Mouse (Mus musculus) kidney, adult 2 months (tissue): ENCODE measurements around the gene Rspo3. TPM values are rescaled to one million over a fixed set of nuclear protein-coding genes. Genes with fewer than 3 reads are reported as not detected.

Source experiments
- DNase-seq: peaks from one replicate; pipeline ENCODE4 v3.0.0; 2021
- H3K27ac ChIP-seq: fragments of 200-500 bp; 2 replicates; pipeline ENCODE4 v1.5.1; 2012; ENCODE audit warnings: low read depth, low read length, control low read depth, inconsistent platforms; ENCODE audit not compliant: insufficient read depth
- H3K27me3 ChIP-seq: fragments of 200-500 bp; replicated peaks from 2 replicates; pipeline ENCODE4 v1.6.1; 2012; ENCODE audit warnings: mild to moderate bottlenecking, moderate library complexity, low read length, inconsistent platforms; ENCODE audit not compliant: control insufficient read depth, insufficient read depth
- H3K36me3 ChIP-seq: fragments of 200-500 bp; 2 replicates; pipeline ENCODE4 v1.6.1; 2012; ENCODE audit warnings: mild to moderate bottlenecking, moderate library complexity, low read length, inconsistent platforms; ENCODE audit not compliant: control insufficient read depth, insufficient read depth
- H3K4me1 ChIP-seq: fragments of 200-500 bp; 2 replicates; pipeline ENCODE4 v1.6.1; 2011; ENCODE audit warnings: low read length; ENCODE audit not compliant: control insufficient read depth, insufficient read depth
- H3K4me3 ChIP-seq: fragments of 200-500 bp; 2 replicates; pipeline ENCODE4 v1.5.1; 2011; ENCODE audit warnings: mild to moderate bottlenecking, low read depth, low read length, control low read depth; ENCODE audit not compliant: insufficient read depth
- CTCF ChIP-seq: fragments of 200-500 bp; conservative IDR thresholded peaks from 2 replicates; pipeline ENCODE4 v1.5.1; 2011; ENCODE audit warnings: low read depth, mild to moderate bottlenecking, control low read depth, low read length, moderate library complexity, mixed read lengths; ENCODE audit not compliant: insufficient read depth, insufficient read length
- POLR2A ChIP-seq: fragments of 200-500 bp; IDR thresholded peaks from one replicate; pipeline ENCODE4 v1.6.1; 2011; ENCODE audit warnings: low read depth, low read length, control low read depth
- WGBS: fragments of 180-500 bp; shearing (Covaris S2); methylation state at CpG from one replicate; pipeline ENCODE4 v1.1.7; 2018; 5-methylcytosine and 5-hydroxymethylcytosine counted together
- polyA plus RNA-seq: library from polyadenylated mRNA; depleted of rRNA; stranded (reverse); fragments of >200 nt; gene quantifications from 2 replicates; pipeline ENCODE4 v1.2.3, GENCODE M21; 2012; rRNA removed

Gene Rspo3
- polyA plus RNA-seq, 1 experiment, result 0.59 TPM

DNA sequence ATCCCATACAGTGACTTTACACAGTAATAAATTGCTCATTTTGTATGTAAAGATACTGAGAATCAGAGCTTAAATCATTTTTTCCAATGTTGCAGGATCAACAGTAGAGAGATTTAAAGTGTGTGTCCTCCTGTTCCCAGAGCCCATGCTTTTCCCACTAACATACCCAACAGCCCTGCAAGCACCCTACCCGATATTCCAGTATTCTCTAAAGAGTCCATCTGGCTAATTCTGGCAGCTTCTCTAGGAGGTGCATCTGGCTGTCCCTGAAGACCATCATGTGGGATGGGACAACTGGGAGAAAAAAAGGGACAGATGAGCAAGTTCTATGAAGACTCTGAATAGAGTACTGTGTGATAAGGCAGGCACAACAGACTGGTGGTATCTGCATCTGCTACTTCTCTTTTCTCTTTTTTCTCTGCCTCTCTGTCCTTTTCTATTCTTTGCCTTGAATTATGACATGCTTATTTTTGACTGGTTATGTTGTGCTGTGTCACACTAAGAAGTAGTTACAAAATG, 102.7 kb downstream of the Rspo3 start:
- H3K27ac ChIP-seq, result no peak overlapping the region
- H3K27me3 ChIP-seq, result no peaks in the 10 kb centered on the region
- H3K36me3 ChIP-seq, result no peaks in the 10 kb centered on the region
- no peak for DNase-seq
- no peak for TF ChIP-seq CTCF
- no peaks in the 10 kb centered on the region for H3K4me1 ChIP-seq
- 87% methylated on average over 1 of the region's 1 CpGs for WGBS
- H3K4me3 ChIP-seq, result no peak overlapping the region

DNA sequence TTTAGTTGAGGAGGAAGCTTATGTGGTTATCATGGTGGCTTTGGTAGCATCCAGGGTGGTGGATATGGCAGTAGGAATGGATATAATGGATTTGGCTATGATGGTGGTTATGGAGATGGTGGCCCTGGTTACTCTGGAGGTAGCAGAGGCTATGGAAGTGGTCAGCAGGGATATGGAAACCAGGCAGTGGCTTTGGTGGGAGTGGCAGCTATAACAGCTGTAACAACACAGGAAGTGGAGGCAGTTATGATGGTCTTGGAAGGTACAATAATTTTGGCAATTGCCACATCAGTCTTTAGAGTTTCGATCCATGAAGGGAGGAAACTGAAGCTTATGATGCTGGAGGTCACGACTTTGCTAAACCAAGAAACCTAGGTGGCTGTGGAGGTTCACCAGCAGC, 109.0 kb downstream of the Rspo3 start:
- H3K27ac ChIP-seq, result no peak overlapping the region
- H3K4me3 ChIP-seq, result no peak overlapping the region
- WGBS, result 58% methylated on average over 2 of the region's 2 CpGs
- TF ChIP-seq CTCF (no peak), POLR2A (no peak)
- no peaks in the 10 kb centered on the region for H3K27me3 ChIP-seq
- no peaks in the 10 kb centered on the region for H3K4me1 ChIP-seq
- no peaks in the 10 kb centered on the region for H3K36me3 ChIP-seq
- DNase-seq, result no peak

DNA sequence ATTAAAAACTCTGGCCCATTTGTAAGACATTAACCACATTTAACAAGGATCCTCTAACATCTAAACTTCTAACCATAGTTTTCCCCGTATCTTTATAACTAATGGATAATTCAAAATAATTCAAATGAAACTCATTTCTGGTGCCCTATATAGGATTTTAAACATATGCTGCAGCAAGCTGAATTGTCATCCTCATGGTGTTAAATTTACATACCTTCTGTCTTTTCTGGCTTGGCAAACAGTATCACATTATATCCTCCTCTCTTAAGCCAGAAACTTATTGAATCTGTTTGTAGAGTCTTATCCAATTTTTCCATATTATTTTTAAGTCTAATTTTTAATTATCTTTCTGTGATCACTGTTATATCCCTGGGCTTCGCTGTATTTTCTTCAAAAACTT, 111.1 kb downstream of the Rspo3 start:
- H3K36me3 ChIP-seq, result no peaks in the 10 kb centered on the region
- H3K4me1 ChIP-seq, result no peaks in the 10 kb centered on the region
- no peaks in the 10 kb centered on the region for H3K27me3 ChIP-seq
- no peak overlapping the region for H3K4me3 ChIP-seq
- DNase-seq, result no peak
- H3K27ac ChIP-seq, result no peak overlapping the region
- TF ChIP-seq POLR2A (no peak), CTCF (no peak)
- 85% methylated on average over 2 of the region's 2 CpGs for WGBS

- H3K27ac ChIP-seq, result no peak overlapping the region
- no peak for TF ChIP-seq POLR2A
- TF ChIP-seq CTCF, result no peak
- WGBS, result 71% methylated on average over 2 of the region's 2 CpGs
- no peaks in the 10 kb centered on the region for H3K4me1 ChIP-seq
- H3K27me3 ChIP-seq, result no peaks in the 10 kb centered on the region
- H3K36me3 ChIP-seq, result no peaks in the 10 kb centered on the region
- H3K4me3 ChIP-seq, result no peak overlapping the region
- DNase-seq, result no peak
Measured at GRCm38 (mm10) chr10:29414361-29414760, 121.3 kb downstream of the Rspo3 start.

DNA sequence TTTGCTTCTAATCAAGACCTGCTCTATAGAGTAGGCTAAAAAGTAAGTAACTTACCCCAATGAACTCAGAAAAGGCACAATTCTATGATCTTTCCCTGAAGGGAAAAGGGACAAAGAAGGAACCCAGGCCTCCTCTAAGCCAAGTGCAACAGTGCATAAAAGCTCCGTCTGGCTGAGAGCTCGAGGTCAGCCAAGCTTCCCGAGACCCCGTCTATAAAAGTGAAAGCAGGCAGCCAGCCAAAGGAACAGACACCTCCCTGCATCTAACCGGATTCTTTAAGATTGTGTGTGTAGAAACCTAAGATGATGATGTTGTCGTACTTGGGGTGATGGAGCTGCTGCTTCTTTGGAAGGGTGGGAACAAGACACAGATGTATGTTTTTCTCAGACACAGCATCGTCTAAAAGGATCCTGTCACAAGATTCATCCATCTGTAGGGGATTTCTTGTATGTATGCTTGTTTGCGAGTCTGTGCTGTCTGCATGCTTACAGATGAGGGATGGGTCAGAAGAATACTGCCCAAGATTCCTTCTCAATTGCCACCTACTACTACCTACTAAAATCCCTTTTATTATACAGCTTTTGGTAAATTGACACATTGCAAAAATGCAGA, 132.9 kb downstream of the Rspo3 start:
- H3K27ac ChIP-seq, result no peak overlapping the region
- no peak for DNase-seq
- H3K4me3 ChIP-seq, result no peak overlapping the region
- H3K36me3 ChIP-seq, result no peaks in the 10 kb centered on the region
- no peaks in the 10 kb centered on the region for H3K27me3 ChIP-seq
- TF ChIP-seq CTCF (no peak), POLR2A (no peak)
- no peaks in the 10 kb centered on the region for H3K4me1 ChIP-seq
- 16% methylated on average over 8 of the region's 8 CpGs for WGBS

Other genes starting within 250 kb of the Rspo3 start
- 15.3 and 24.4 TPM in 2 replicates for gene Echdc1, start 222.7 kb downstream of the Rspo3 start, polyA plus RNA-seq
- 20.5 and 23.6 TPM in 2 replicates for gene Rnf146, start 173.4 kb downstream of the Rspo3 start, polyA plus RNA-seq